Mouse (Mus musculus): ENCODE data around the gene Apbb1. TPM values are rescaled to one million over a fixed set of nuclear protein-coding genes. Genes with fewer than 3 reads are reported as not detected.

Gene Apbb1
- polyA plus RNA-seq, 1 experiment from 2014 or later, result 220 TPM

GRCm38 (mm10) chr7:105519771-105520170, 61.7 kb downstream of the Apbb1 start:
- no peaks in the 10 kb centered on the region for H3K27me3 ChIP-seq (ENCODE audit: control insufficient read depth, insufficient read depth, low read length)
- no peak overlapping the region for H3K4me2 ChIP-seq (ENCODE audit: low read depth, low read length)
- H3K9ac ChIP-seq (replicated peaks; ENCODE audit: low read depth, low read length), result no peak overlapping the region
- no peaks in the 10 kb centered on the region for H3K9me3 ChIP-seq (ENCODE audit: control insufficient read depth, low read length)
- no peaks in the 10 kb centered on the region for H3K4me1 ChIP-seq (ENCODE audit: control insufficient read depth, insufficient read depth, low read length)
- no peak overlapping the region for H3K4me3 ChIP-seq (ENCODE audit: low read depth, low read length)
- no peak overlapping the region for H3K27ac ChIP-seq (ENCODE audit: low read depth, low read length)
- no peak for ATAC-seq (ENCODE audit: low read depth)
- H3K36me3 ChIP-seq (ENCODE audit: control insufficient read depth, insufficient read depth, low read length), result no peaks in the 10 kb centered on the region
- 83% methylated on average over 2 of the region's 2 CpGs for WGBS

DNA sequence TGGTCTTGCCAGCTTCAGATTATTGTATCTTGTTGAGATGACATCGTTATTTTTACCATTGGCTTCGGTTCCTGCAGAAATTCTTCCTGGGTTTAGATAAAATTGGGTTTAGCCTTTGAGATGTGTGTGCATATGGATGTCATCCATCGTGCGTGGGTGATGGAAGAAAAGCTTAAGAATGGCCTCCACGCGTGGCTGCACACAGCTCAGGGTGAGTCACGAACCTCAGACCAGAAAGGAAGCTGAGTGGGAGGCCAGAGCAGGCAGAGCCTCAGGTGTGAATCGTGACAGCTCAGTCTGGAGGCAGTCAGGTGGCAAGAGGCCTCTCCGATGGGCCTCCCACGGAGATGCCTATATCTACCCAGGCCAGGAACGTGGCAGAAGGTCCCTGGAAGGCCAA, 62.1 kb downstream of the Apbb1 start:
- H3K27me3 ChIP-seq (ENCODE audit: control insufficient read depth, insufficient read depth, low read length), result no peaks in the 10 kb centered on the region
- H3K4me2 ChIP-seq (ENCODE audit: low read depth, low read length), result no peak overlapping the region
- 75% methylated on average over 11 of the region's 11 CpGs for WGBS
- peaks cover 2% of the 10 kb centered on the region; the same call in 1 of the 2 replicates for H3K4me1 ChIP-seq (ENCODE audit: control insufficient read depth, insufficient read depth, low read length)
- H3K27ac ChIP-seq (ENCODE audit: low read depth, low read length), result no peak overlapping the region
- H3K9ac ChIP-seq (replicated peaks; ENCODE audit: low read depth, low read length), result no peak overlapping the region
- no peak for ATAC-seq (ENCODE audit: low read depth)
- H3K4me3 ChIP-seq (ENCODE audit: low read depth, low read length), result no peak overlapping the region
- H3K36me3 ChIP-seq (ENCODE audit: control insufficient read depth, insufficient read depth, low read length), result no peaks in the 10 kb centered on the region
- H3K9me3 ChIP-seq (ENCODE audit: control insufficient read depth, low read length), result no peaks in the 10 kb centered on the region

GRCm38 (mm10) chr7:105516669-105517360, 64.6 kb downstream of the Apbb1 start:
- Histone ChIP-seq H3K27ac (ENCODE audit: low read depth, low read length) (no peak overlapping the region), H3K27me3 (ENCODE audit: control insufficient read depth, insufficient read depth, low read length) (no peaks in the 10 kb centered on the region), H3K9me3 (ENCODE audit: control insufficient read depth, low read length) (no peaks in the 10 kb centered on the region), H3K4me3 (ENCODE audit: low read depth, low read length) (no peak overlapping the region), H3K4me2 (ENCODE audit: low read depth, low read length) (no peak overlapping the region), H3K36me3 (ENCODE audit: control insufficient read depth, insufficient read depth, low read length) (no peaks in the 10 kb centered on the region), H3K9ac (replicated peaks; ENCODE audit: low read depth, low read length) (no peak overlapping the region), H3K4me1 (ENCODE audit: control insufficient read depth, insufficient read depth, low read length) (peaks cover 4% of the 10 kb centered on the region; the same call in 1 of the 2 replicates)
- 64% methylated on average over 9 of the region's 9 CpGs for WGBS
- no peak for ATAC-seq (ENCODE audit: low read depth)

DNA sequence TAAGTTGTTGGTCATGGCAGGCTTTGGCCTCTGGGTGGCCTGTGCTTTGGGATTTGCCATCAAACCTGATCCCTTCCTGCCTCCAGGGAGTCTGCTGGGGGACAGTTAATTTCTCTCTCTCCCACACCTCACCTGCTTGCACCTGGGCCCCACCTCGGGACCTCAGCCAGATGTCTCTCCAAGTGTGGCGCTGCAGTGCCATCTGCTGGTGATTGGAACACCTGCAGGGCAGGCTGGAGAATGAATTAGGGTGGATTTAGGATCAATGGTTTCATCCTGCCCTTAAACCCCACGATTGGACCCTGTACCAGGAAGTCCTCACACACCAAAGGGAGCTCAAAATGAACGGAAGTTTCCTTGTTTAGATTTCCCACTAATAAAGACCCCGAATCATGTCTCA, 66.3 kb downstream of the Apbb1 start:
- Histone ChIP-seq H3K4me1 (ENCODE audit: control insufficient read depth, insufficient read depth, low read length) (peaks cover 4% of the 10 kb centered on the region; the same call in 1 of the 2 replicates), H3K4me3 (ENCODE audit: low read depth, low read length) (no peak overlapping the region), H3K27ac (ENCODE audit: low read depth, low read length) (no peak overlapping the region), H3K9me3 (ENCODE audit: control insufficient read depth, low read length) (no peaks in the 10 kb centered on the region), H3K36me3 (ENCODE audit: control insufficient read depth, insufficient read depth, low read length) (no peaks in the 10 kb centered on the region), H3K27me3 (ENCODE audit: control insufficient read depth, insufficient read depth, low read length) (no peaks in the 10 kb centered on the region), H3K4me2 (ENCODE audit: low read depth, low read length) (no peak overlapping the region), H3K9ac (replicated peaks; ENCODE audit: low read depth, low read length) (no peak overlapping the region)
- peak; percentile 78 for ATAC-seq (ENCODE audit: low read depth)
- WGBS, result 11% methylated on average over 5 of the region's 5 CpGs

DNA sequence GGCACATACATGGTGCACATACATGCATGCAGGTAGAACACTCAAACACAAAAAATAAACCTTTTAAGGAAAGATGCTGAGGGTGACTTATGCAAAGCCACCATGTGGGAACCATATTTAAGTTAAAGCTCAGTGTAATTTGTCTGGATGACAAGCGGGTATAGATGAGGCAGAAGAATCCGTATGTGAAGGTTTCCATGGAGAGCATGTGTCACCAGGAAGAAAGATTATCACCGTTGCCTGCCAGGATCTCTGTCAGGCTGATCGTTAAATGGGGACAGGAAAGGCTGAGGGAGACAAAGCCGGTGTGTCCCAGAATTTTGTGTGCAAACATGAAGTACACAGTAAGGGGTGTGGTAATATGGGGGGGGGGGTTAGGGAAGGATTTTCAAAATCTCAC, 66.9 kb downstream of the Apbb1 start:
- 32% methylated on average over 5 of the region's 5 CpGs for WGBS
- 0 out of 2 replicates have a peak, but pooled peaks have one; percentile 39 for ATAC-seq (ENCODE audit: low read depth)
- no peak overlapping the region for H3K27ac ChIP-seq (ENCODE audit: low read depth, low read length)
- no peaks in the 10 kb centered on the region for H3K27me3 ChIP-seq (ENCODE audit: control insufficient read depth, insufficient read depth, low read length)
- H3K36me3 ChIP-seq (ENCODE audit: control insufficient read depth, insufficient read depth, low read length), result no peaks in the 10 kb centered on the region
- H3K9ac ChIP-seq (replicated peaks; ENCODE audit: low read depth, low read length), result no peak overlapping the region
- H3K4me2 ChIP-seq (ENCODE audit: low read depth, low read length), result no peak overlapping the region
- no peak overlapping the region for H3K4me3 ChIP-seq (ENCODE audit: low read depth, low read length)
- peaks cover 4% of the 10 kb centered on the region; the same call in 1 of the 2 replicates for H3K4me1 ChIP-seq (ENCODE audit: control insufficient read depth, insufficient read depth, low read length)
- H3K9me3 ChIP-seq (ENCODE audit: control insufficient read depth, low read length), result no peaks in the 10 kb centered on the region

- no peaks in the 10 kb centered on the region for H3K27me3 ChIP-seq (ENCODE audit: control insufficient read depth, insufficient read depth, low read length)
- peaks cover 4% of the 10 kb centered on the region; the same call in 1 of the 2 replicates for H3K4me1 ChIP-seq (ENCODE audit: control insufficient read depth, insufficient read depth, low read length)
- WGBS, result 44% methylated on average over 5 of the region's 5 CpGs
- H3K36me3 ChIP-seq (ENCODE audit: control insufficient read depth, insufficient read depth, low read length), result no peaks in the 10 kb centered on the region
- no peak overlapping the region for H3K9ac ChIP-seq (replicated peaks; ENCODE audit: low read depth, low read length)
- H3K27ac ChIP-seq (ENCODE audit: low read depth, low read length), result no peak overlapping the region
- no peak overlapping the region for H3K4me2 ChIP-seq (ENCODE audit: low read depth, low read length)
- H3K9me3 ChIP-seq (ENCODE audit: control insufficient read depth, low read length), result no peaks in the 10 kb centered on the region
- peak; percentile 88; the same call in 1 of the 2 replicates for ATAC-seq (ENCODE audit: low read depth)
- no peak overlapping the region for H3K4me3 ChIP-seq (ENCODE audit: low read depth, low read length)
Observed at GRCm38 (mm10) chr7:105513845-105514291, 67.6 kb downstream of the Apbb1 start.

DNA sequence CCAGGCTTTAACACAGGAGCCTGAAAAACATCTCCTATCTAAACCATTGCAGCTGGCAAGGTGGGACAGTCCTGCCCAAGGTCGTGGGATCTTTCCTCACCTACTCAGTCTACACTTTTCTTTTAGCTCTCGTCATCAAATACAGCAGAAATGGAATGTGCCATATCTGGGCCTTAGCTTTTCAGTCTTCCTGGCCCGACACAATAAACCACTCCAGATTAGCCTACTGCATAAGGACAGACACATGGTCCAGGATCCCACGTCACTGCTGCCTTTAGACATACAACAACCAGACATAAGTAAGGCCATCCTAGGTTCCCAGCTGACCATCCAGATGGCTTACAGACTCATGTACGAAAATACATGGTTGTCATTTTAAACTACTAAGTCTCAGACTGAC, 71.3 kb downstream of the Apbb1 start:
- Histone ChIP-seq H3K4me3 (ENCODE audit: low read depth, low read length) (no peak overlapping the region), H3K27me3 (ENCODE audit: control insufficient read depth, insufficient read depth, low read length) (no peaks in the 10 kb centered on the region)

More for the DNA sequence above, 71.3 kb downstream of the Apbb1 start:
- Histone ChIP-seq H3K36me3 (ENCODE audit: control insufficient read depth, insufficient read depth, low read length) (no peaks in the 10 kb centered on the region), H3K9ac (replicated peaks; ENCODE audit: low read depth, low read length) (no peak overlapping the region), H3K27ac (ENCODE audit: low read depth, low read length) (no peak overlapping the region), H3K4me2 (ENCODE audit: low read depth, low read length) (no peak overlapping the region), H3K4me1 (ENCODE audit: control insufficient read depth, insufficient read depth, low read length) (peaks cover 4% of the 10 kb centered on the region; the same call in 1 of the 2 replicates), H3K9me3 (ENCODE audit: control insufficient read depth, low read length) (no peaks in the 10 kb centered on the region)
- WGBS, result 85% methylated on average over 5 of the region's 5 CpGs
- no peak for ATAC-seq (ENCODE audit: low read depth)

Other genes starting within 250 kb of the Apbb1 start
- not detected in 2 replicates for gene Olfr690, start 247.5 kb downstream of the Apbb1 start, polyA plus RNA-seq (2014; fragmentation: Nextera tagmentation; extraction: Ambion mirVana)
- gene Olfr691, start 239.4 kb downstream of the Apbb1 start, polyA plus RNA-seq (2014; fragmentation: Nextera tagmentation; extraction: Ambion mirVana), result 0.27 and 0.35 TPM in 2 replicates
- not detected in 2 replicates for gene Olfr692, start 213.4 kb downstream of the Apbb1 start, polyA plus RNA-seq (2014; fragmentation: Nextera tagmentation; extraction: Ambion mirVana)
- gene Gm5901, start 206.6 kb downstream of the Apbb1 start, polyA plus RNA-seq (2014; fragmentation: Nextera tagmentation; extraction: Ambion mirVana), result not detected in 2 replicates
- 40.1 and 43.7 TPM in 2 replicates for gene Fam160a2, start 181.6 kb downstream of the Apbb1 start, polyA plus RNA-seq (2014; fragmentation: Nextera tagmentation; extraction: Ambion mirVana)
- not detected in 2 replicates for gene Cnga4, start 177.1 kb downstream of the Apbb1 start, polyA plus RNA-seq (2014; fragmentation: Nextera tagmentation; extraction: Ambion mirVana)
- 3.0 and 4.4 TPM in 2 replicates for gene Cckbr, start 155.9 kb downstream of the Apbb1 start, polyA plus RNA-seq (2014; fragmentation: Nextera tagmentation; extraction: Ambion mirVana)
- gene Cavin3, start 99.4 kb downstream of the Apbb1 start, polyA plus RNA-seq (2014; fragmentation: Nextera tagmentation; extraction: Ambion mirVana), result 21.2 and 33.3 TPM in 2 replicates
- gene Smpd1, start 27.3 kb downstream of the Apbb1 start, polyA plus RNA-seq (2014; fragmentation: Nextera tagmentation; extraction: Ambion mirVana), result 93.8 and 98.1 TPM in 2 replicates
- 0.58 TPM in 1 of 2 replicates, not detected in the other for gene Hpx, start 18.5 kb upstream of the Apbb1 start, polyA plus RNA-seq (2014; fragmentation: Nextera tagmentation; extraction: Ambion mirVana)
- 92.3 and 93.1 TPM in 2 replicates for gene Trim3, start 51.9 kb upstream of the Apbb1 start, polyA plus RNA-seq (2014; fragmentation: Nextera tagmentation; extraction: Ambion mirVana)
- gene Timm10b, start 58.4 kb upstream of the Apbb1 start, polyA plus RNA-seq (2014; fragmentation: Nextera tagmentation; extraction: Ambion mirVana), result 155 and 163 TPM in 2 replicates
- 84.7 and 87.5 TPM in 2 replicates for gene Arfip2, start 58.8 kb upstream of the Apbb1 start, polyA plus RNA-seq (2014; fragmentation: Nextera tagmentation; extraction: Ambion mirVana)
- 6.1 and 31.1 TPM in 2 replicates for gene Gm45799, start 58.9 kb upstream of the Apbb1 start, polyA plus RNA-seq (2014; fragmentation: Nextera tagmentation; extraction: Ambion mirVana)
- 2.0 and 2.8 TPM in 2 replicates for gene Dnhd1, start 69.2 kb upstream of the Apbb1 start, polyA plus RNA-seq (2014; fragmentation: Nextera tagmentation; extraction: Ambion mirVana)
- 182 and 227 TPM in 2 replicates for gene Ilk, start 154.9 kb upstream of the Apbb1 start, polyA plus RNA-seq (2014; fragmentation: Nextera tagmentation; extraction: Ambion mirVana)
- gene Rrp8, start 155.7 kb upstream of the Apbb1 start, polyA plus RNA-seq (2014; fragmentation: Nextera tagmentation; extraction: Ambion mirVana), result 22.9 and 28.5 TPM in 2 replicates
- gene Taf10, start 162.7 kb upstream of the Apbb1 start, polyA plus RNA-seq (2014; fragmentation: Nextera tagmentation; extraction: Ambion mirVana), result 118 and 120 TPM in 2 replicates
- 39.2 and 52.7 TPM in 2 replicates for gene Tpp1, start 170.6 kb upstream of the Apbb1 start, polyA plus RNA-seq (2014; fragmentation: Nextera tagmentation; extraction: Ambion mirVana)
- gene Dchs1, start 206.0 kb upstream of the Apbb1 start, polyA plus RNA-seq (2014; fragmentation: Nextera tagmentation; extraction: Ambion mirVana), result 20.7 and 20.8 TPM in 2 replicates
- 186 and 212 TPM in 2 replicates for gene Mrpl17, start 229.4 kb upstream of the Apbb1 start, polyA plus RNA-seq (2014; fragmentation: Nextera tagmentation; extraction: Ambion mirVana)

All from neural tube, embryonic 14.5 days (tissue).